Comparison of ENCODE assay signal across 17 mouse cellular contexts in the genomic region with DNA sequence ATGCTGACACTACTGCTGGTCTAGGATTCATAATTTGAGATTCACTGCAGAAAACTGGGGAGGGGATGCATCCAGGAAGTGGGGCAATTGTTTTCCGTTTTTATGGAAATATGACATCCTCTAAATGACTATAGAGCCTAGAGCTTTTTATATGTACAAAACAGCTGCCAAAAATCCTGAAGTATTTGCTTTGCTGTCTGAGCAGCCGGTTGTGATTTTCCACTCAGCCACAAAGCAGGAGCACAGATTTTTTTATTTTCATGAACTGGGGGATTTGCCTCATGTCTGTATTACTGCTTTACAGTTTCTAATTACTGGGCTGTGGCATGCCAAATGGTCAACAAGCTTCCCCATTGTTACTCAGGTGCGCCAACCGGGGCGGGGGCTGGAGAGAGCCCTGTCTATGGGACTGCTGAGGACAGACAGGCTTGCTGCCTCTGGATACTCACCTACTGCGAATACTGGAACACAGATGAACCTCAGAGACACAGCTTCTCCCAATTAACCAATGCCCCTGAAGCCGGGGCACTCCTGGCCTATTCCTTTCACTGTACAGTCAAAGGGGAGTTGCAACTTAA. TPM values are rescaled to one million over a fixed set of nuclear protein-coding genes. Genes with fewer than 3 reads are reported as not detected.
DNase-seq lines count a peak whose midpoint lies in the region; ATAC-seq lines count a peak whose summit lies in the region.
"Had no signal": no experiment of that assay in that cellular context is flagged by ENCODE, and none has a peak within 500 bp of the region (broad histone marks: within the 10 kb centered on the region; RNA-seq: fewer than 3 reads in every experiment).

No protein-coding gene starts in this region.

- intact Hi-C loops in left cerebral cortex, postnatal 14 days (cut with DNase I): no loop called here

- H3K9me3 ChIP-seq in heart, embryonic 16.5 days (replicated peaks; ENCODE audit: control insufficient read depth, low read length): no peaks in the 10 kb centered on the region
- H3K9me3 ChIP-seq: midbrain, embryonic 15.5 days had no signal

- DNase-seq in cerebellum, postnatal 25 days: peak; percentile 43 to 48
- DNase-seq in cerebellum, adult 9-10 months: no peak
- no peak for DNase-seq in heart, adult 8-10 months (ENCODE audit: low spot score)
- DNase-seq in lung, postnatal 14 days: peak; percentile 11
- no peak for DNase-seq in lung, postnatal 4 days
- DNase-seq in left cerebral cortex, postnatal 14 days (ENCODE audit: low spot score in 2 of 2): no peak
- no peak for DNase-seq in gastrocnemius, postnatal 4 days (ENCODE audit: low spot score in 2 of 2)
- DNase-seq: heart, postnatal 36 days; kidney, postnatal 36 days; layer of hippocampus, postnatal 36 days; liver; thymus, postnatal 25 days had no signal

- WGBS in heart, embryonic 16.5 days: 78% methylated on average over 7 of the region's 7 CpGs

- H3K36me3 ChIP-seq in heart, embryonic 16.5 days (ENCODE audit: control insufficient read depth, insufficient read depth): no peaks in the 10 kb centered on the region
- H3K36me3 ChIP-seq: midbrain, embryonic 15.5 days had no signal

- H3K4me2 ChIP-seq in heart, embryonic 16.5 days (ENCODE audit: low read depth, low read length): no peak overlapping the region
- H3K4me2 ChIP-seq: midbrain, embryonic 15.5 days had no signal

- H3K4me1 ChIP-seq in heart, embryonic 16.5 days (ENCODE audit: control insufficient read depth, insufficient read depth, low read length): peaks cover 20% of the 10 kb centered on the region

- no peaks in the 10 kb centered on the region for H3K27me3 ChIP-seq in heart, embryonic 16.5 days (ENCODE audit: control insufficient read depth, insufficient read depth, low read length)
- H3K27me3 ChIP-seq: midbrain, embryonic 15.5 days; Patski had no signal

- no peak overlapping the region for H3K9ac ChIP-seq in heart, embryonic 16.5 days (ENCODE audit: low read length)
- H3K9ac ChIP-seq: midbrain, embryonic 15.5 days had no signal

- ATAC-seq in heart, embryonic 16.5 days (replicated peaks; ENCODE audit: extremely low read depth, insufficient read depth, low FRiP score): no peak
- ATAC-seq: forebrain, embryonic 16.5 days; inflammation-experienced regulatory T-cells, adult 6 months; midbrain, embryonic 15.5 days; Patski had no signal

- no peak overlapping the region for H3K4me3 ChIP-seq in heart, embryonic 16.5 days (ENCODE audit: low read length)
- H3K4me3 ChIP-seq: midbrain, embryonic 15.5 days had no signal

- H3K27ac ChIP-seq in heart, embryonic 16.5 days (ENCODE audit: low read length): 0 out of 2 replicates have a peak overlapping the region, but pooled peaks have one; percentile 19
- H3K27ac ChIP-seq: midbrain, embryonic 15.5 days had no signal

RNA-seq across cellular contexts. Expression of gene Auts2, which starts 53.3 kb away (rescaled TPM):
- polyA plus RNA-seq in heart, embryonic 16.5 days (2015; fragmentation: Nextera tagmentation; extraction: Ambion mirVana): 12.8 and 16.3 TPM in 2 replicates
- total RNA-seq in heart, adult 8-10 months (2022): 10 to 100 TPM; 23.5 to 31.8 (median 27.0) TPM
- total RNA-seq in left cerebral cortex, postnatal 14 days (2021): 10 to 100 TPM; 88.7 to 96.9 TPM
- total RNA-seq in gastrocnemius, postnatal 4 days (2021): 10 to 100 TPM; 43.4 to 57.3 TPM
- polyA plus RNA-seq: inflammation-experienced regulatory T-cells, adult 6 months had no signal

Comparison
In these comparisons a context has a peak if more than half of its experiments do, and no peak if none do; other contexts are left out.
1. DNase-seq: peak in cerebellum, postnatal 25 days (2 of 2) and lung, postnatal 14 days (single experiment); none in cerebellum, adult 9-10 months (single experiment), heart, adult 8-10 months (single experiment), lung, postnatal 4 days (0 of 2), left cerebral cortex, postnatal 14 days (0 of 2) and gastrocnemius, postnatal 4 days (0 of 2).